Mouse (Mus musculus): ENCODE data around the gene Glis2. TPM values are rescaled to one million over a fixed set of nuclear protein-coding genes. Genes with fewer than 3 reads are reported as not detected.

Glis2 gene
- polyA plus RNA-seq, 1 experiment from 2014 or later, result 23.7 TPM

DNA sequence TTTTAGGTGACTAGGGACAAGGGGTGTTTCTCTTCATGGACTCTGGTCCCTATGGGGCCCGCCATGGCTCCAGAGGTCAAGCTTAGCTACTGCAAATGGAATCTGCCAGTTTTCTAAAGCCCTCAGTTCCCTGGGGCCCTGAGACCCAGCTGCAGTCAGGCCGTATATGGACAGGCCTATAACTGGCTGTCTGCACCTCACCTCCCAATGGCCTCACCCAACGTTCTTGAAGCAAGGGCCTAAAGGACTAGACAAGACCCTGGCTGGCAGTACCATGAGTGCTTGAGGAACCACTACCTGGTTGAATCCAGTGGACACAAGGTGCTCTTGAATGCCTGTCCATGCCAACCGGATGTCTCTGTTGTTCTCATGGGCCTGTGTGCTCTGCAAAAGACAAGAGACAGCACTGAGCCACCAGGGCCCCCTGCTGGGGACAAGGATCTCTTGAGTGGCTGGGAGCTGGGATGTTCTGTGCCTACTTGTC, 60.8 kb downstream of the Glis2 start:
- H3K27ac ChIP-seq (ENCODE audit: low read length), result peak overlapping the region; percentile 51
- 0 out of 2 replicates have a peak, but pooled peaks have one; percentile 24 for ATAC-seq (ENCODE audit: low read depth)
- peaks cover 23% of the 10 kb centered on the region for H3K4me1 ChIP-seq (replicated peaks; ENCODE audit: control insufficient read depth, insufficient read depth, low read length)
- H3K36me3 ChIP-seq (ENCODE audit: control insufficient read depth, insufficient read depth, low read length), result peaks cover 13% of the 10 kb centered on the region; the same call in 1 of the 2 replicates
- no peaks in the 10 kb centered on the region for H3K27me3 ChIP-seq (ENCODE audit: control insufficient read depth, insufficient read depth, low read depth, low read length)
- WGBS, result 55% methylated on average over 4 of the region's 4 CpGs
- H3K9me3 ChIP-seq (ENCODE audit: control insufficient read depth, low read length), result no peaks in the 10 kb centered on the region
- H3K4me2 ChIP-seq (ENCODE audit: low read depth, low read length), result no peak overlapping the region
- H3K9ac ChIP-seq (ENCODE audit: low read length), result no peak overlapping the region
- no peak overlapping the region for H3K4me3 ChIP-seq (ENCODE audit: low read length)

DNA sequence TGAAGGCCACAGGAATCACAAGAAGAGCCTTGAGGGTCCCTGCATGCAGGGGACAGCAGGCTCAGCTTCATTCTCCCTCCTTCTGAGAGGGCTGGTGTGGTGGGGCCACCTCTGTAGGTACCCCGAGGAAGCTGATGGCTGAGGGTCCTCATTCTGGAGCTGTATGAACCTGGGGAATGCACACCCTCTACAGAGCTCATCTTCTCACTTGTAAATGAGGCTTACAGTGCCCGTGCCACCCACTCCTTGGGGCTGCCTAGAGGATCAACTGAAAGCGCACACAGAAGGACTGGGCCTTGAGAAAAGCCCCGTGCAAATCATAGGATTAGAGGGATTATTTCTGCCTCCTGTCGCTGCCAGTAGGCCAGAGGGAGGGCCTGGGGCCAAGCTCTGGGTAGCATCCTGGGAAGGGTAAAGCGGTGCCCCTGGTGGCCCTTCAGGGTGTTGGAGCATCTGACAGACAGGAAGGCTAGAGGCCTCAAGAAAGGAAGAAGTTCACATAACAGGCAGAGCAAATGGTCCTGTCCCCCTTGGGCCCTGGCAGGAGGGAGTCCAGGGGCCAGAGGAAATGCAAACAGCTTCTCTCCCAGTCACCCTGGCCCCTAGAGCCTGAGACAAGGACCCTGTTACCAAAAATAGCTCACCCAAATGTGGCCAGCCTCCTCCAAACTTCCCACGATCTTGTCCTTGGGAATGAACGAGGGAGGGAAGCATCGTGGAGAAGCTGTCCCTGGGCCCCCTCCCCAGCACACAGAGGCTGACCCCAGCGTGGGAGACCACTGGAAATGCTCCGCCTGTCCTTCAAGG, 61.5 kb downstream of the Glis2 start:
- Histone ChIP-seq H3K27me3 (ENCODE audit: control insufficient read depth, insufficient read depth, low read depth, low read length) (no peaks in the 10 kb centered on the region), H3K36me3 (ENCODE audit: control insufficient read depth, insufficient read depth, low read length) (0 out of 2 replicates have a peak, but pooled peaks cover 10% of the 10 kb centered on the region), H3K4me3 (ENCODE audit: low read length) (no peak overlapping the region), H3K4me1 (replicated peaks; ENCODE audit: control insufficient read depth, insufficient read depth, low read length) (peaks cover 23% of the 10 kb centered on the region), H3K4me2 (ENCODE audit: low read depth, low read length) (no peak overlapping the region), H3K27ac (ENCODE audit: low read length) (peak overlapping the region; percentile 51), H3K9ac (ENCODE audit: low read length) (no peak overlapping the region), H3K9me3 (ENCODE audit: control insufficient read depth, low read length) (no peaks in the 10 kb centered on the region)
- 24% methylated on average over 11 of the region's 11 CpGs for WGBS
- peak; percentile 27 for ATAC-seq (ENCODE audit: low read depth)

DNA sequence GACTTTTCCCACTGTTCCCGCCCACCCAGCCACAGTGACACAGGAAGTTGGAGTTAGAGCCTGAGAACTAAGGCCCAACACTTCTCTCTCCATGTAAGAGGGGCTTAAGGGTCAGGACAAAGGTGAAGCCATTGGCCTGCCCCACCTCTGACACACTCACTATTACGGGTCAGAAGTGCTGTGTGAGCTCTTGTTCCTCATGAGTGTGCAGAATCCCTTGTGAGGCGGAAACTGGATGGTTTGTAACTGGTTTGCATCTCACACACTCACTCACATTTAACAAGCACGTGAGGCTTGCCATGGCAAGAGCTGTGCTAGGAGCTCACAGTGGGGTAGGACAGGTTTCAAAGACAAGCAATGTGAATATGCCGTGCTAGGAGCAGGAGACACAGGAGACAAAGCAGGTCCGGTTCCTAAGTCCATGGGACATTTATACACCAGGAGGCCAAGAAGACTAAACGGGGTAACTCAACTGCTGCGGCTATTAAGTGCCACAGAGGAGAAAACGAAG, 62.1 kb downstream of the Glis2 start:
- H3K4me3 ChIP-seq (ENCODE audit: low read length), result no peak overlapping the region
- no peak overlapping the region for H3K4me2 ChIP-seq (ENCODE audit: low read depth, low read length)
- peak; percentile 31; the same call in 1 of the 2 replicates for ATAC-seq (ENCODE audit: low read depth)
- H3K27ac ChIP-seq (ENCODE audit: low read length), result peak overlapping the region; percentile 51
- 55% methylated on average over 9 of the region's 9 CpGs for WGBS
- no peak overlapping the region for H3K9ac ChIP-seq (ENCODE audit: low read length)
- no peaks in the 10 kb centered on the region for H3K9me3 ChIP-seq (ENCODE audit: control insufficient read depth, low read length)
- no peaks in the 10 kb centered on the region for H3K27me3 ChIP-seq (ENCODE audit: control insufficient read depth, insufficient read depth, low read depth, low read length)
- H3K36me3 ChIP-seq (ENCODE audit: control insufficient read depth, insufficient read depth, low read length), result peaks cover 14% of the 10 kb centered on the region
- H3K4me1 ChIP-seq (replicated peaks; ENCODE audit: control insufficient read depth, insufficient read depth, low read length), result peaks cover 21% of the 10 kb centered on the region

DNA sequence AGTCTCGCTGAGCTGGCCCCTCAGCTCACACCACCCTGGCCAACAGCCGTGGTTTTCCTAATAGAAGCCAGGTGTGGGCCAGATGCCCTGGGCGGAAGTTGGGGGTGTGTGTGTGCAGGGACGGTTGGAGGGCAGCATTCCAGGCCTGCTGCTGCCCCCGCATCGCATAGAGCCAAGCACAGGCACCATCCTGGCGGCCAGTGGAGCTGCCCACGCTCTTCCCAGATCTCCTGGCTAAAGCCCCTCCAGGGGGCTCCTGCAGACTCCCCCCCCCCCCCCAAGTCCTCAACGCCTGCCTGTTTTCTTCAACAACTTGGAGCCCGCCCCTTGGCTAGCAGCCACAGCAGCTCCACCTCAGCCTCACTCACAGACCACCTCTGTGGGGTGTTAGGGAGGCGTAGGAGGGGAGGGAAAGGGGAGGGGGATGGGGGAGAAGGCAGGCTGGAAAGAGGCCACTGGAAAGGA, 64.3 kb downstream of the Glis2 start:
- 12% methylated on average over 11 of the region's 11 CpGs for WGBS
- peaks cover 18% of the 10 kb centered on the region for H3K4me1 ChIP-seq (replicated peaks; ENCODE audit: control insufficient read depth, insufficient read depth, low read length)
- H3K9me3 ChIP-seq (ENCODE audit: control insufficient read depth, low read length), result no peaks in the 10 kb centered on the region
- no peak overlapping the region for H3K4me2 ChIP-seq (ENCODE audit: low read depth, low read length)
- peak overlapping the region; percentile 46 for H3K9ac ChIP-seq (ENCODE audit: low read length)
- peak; percentile 54 for ATAC-seq (ENCODE audit: low read depth)
- peak overlapping the region; percentile 76 for H3K27ac ChIP-seq (ENCODE audit: low read length)
- H3K4me3 ChIP-seq (ENCODE audit: low read length), result no peak overlapping the region
- no peaks in the 10 kb centered on the region for H3K27me3 ChIP-seq (ENCODE audit: control insufficient read depth, insufficient read depth, low read depth, low read length)
- peaks cover 7% of the 10 kb centered on the region for H3K36me3 ChIP-seq (ENCODE audit: control insufficient read depth, insufficient read depth, low read length)

DNA sequence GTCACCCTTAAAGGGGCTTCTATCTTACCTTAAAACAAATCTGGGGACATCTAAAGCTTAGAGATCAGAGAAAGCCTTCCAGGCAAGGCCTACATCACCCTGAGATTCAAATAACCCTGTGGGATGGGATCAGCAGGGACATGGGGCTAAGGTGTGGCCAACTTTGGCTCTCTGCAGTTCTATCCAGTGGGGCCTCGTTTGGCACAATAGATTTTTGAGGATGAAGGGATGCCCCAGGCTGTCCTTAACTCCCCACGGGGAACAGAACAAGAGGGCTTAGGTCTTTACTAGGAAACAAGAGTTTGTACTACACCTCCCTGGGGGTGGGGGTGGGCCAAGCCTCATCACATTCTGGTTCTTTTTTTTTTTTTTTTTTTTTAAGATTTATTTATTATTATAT, 64.8 kb downstream of the Glis2 start:
- no peak overlapping the region for H3K4me2 ChIP-seq (ENCODE audit: low read depth, low read length)
- ATAC-seq (ENCODE audit: low read depth), result no peak
- no peak overlapping the region for H3K4me3 ChIP-seq (ENCODE audit: low read length)
- H3K9ac ChIP-seq (ENCODE audit: low read length), result peak overlapping the region; percentile 46
- H3K4me1 ChIP-seq (replicated peaks; ENCODE audit: control insufficient read depth, insufficient read depth, low read length), result peaks cover 18% of the 10 kb centered on the region
- peak overlapping the region; percentile 58; the same call in 1 of the 2 replicates for H3K27ac ChIP-seq (ENCODE audit: low read length)
- no peaks in the 10 kb centered on the region for H3K27me3 ChIP-seq (ENCODE audit: control insufficient read depth, insufficient read depth, low read depth, low read length)
- peaks cover 7% of the 10 kb centered on the region for H3K36me3 ChIP-seq (ENCODE audit: control insufficient read depth, insufficient read depth, low read length)
- no peaks in the 10 kb centered on the region for H3K9me3 ChIP-seq (ENCODE audit: control insufficient read depth, low read length)
- 23% methylated on average over 2 of the region's 2 CpGs for WGBS

DNA sequence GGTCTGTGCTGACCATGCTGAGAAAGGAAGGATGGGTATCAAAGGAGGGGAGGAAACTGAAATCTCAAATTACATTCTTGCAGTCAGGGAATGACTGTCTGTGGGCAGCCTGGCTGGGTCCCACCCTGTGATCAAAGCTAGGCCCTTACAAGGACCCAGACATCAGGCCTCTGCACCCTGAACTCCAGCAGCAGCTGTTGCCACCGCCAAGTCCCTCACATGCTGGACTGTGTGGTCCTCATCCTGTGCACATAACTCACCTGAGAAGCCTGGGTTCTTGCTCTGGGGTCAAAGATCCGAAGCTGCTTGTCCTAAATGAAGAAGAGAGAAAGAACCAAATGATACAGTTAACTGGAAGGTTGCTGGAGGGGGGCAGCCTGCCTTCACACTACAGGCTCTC, 67.1 kb downstream of the Glis2 start:
- no peak for ATAC-seq (ENCODE audit: low read depth)

DNA sequence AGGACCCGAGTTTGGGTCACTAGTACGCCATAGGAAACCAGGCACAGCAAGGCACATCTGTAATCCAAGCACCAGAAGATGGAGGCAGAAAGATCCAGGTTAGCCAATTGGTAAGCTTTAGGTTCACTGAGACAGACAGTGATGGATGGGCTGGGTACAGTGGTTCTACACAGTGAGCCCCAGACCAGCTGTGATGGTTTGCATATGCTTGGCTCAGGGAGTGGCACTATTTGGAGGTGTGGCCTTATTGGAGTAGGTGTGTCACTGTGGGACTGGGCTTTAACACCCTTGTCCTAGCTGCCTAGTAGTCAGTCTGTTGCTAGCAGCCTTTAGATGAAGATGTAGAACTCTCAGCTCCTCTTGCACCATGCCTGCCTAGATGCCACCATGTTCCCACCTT, 69.3 kb downstream of the Glis2 start:
- Histone ChIP-seq H3K4me1 (replicated peaks; ENCODE audit: control insufficient read depth, insufficient read depth, low read length) (peaks cover 7% of the 10 kb centered on the region), H3K27me3 (ENCODE audit: control insufficient read depth, insufficient read depth, low read depth, low read length) (no peaks in the 10 kb centered on the region), H3K36me3 (ENCODE audit: control insufficient read depth, insufficient read depth, low read length) (peaks cover 10% of the 10 kb centered on the region), H3K4me3 (ENCODE audit: low read length) (no peak overlapping the region), H3K9me3 (ENCODE audit: control insufficient read depth, low read length) (no peaks in the 10 kb centered on the region), H3K4me2 (ENCODE audit: low read depth, low read length) (no peak overlapping the region), H3K27ac (ENCODE audit: low read length) (no peak overlapping the region), H3K9ac (ENCODE audit: low read length) (no peak overlapping the region)
- ATAC-seq (ENCODE audit: low read depth), result no peak
- WGBS, result 72% methylated on average over 2 of the region's 2 CpGs

More for the DNA sequence above, 67.1 kb downstream of the Glis2 start:
- H3K9me3 ChIP-seq (ENCODE audit: control insufficient read depth, low read length), result no peaks in the 10 kb centered on the region
- no peak overlapping the region for H3K4me3 ChIP-seq (ENCODE audit: low read length)
- no peak overlapping the region for H3K4me2 ChIP-seq (ENCODE audit: low read depth, low read length)
- peaks cover 10% of the 10 kb centered on the region for H3K4me1 ChIP-seq (replicated peaks; ENCODE audit: control insufficient read depth, insufficient read depth, low read length)
- no peak overlapping the region for H3K9ac ChIP-seq (ENCODE audit: low read length)
- WGBS, result 73% methylated on average over 2 of the region's 2 CpGs
- no peak overlapping the region for H3K27ac ChIP-seq (ENCODE audit: low read length)
- peaks cover 7% of the 10 kb centered on the region for H3K36me3 ChIP-seq (ENCODE audit: control insufficient read depth, insufficient read depth, low read length)
- no peaks in the 10 kb centered on the region for H3K27me3 ChIP-seq (ENCODE audit: control insufficient read depth, insufficient read depth, low read depth, low read length)

DNA sequence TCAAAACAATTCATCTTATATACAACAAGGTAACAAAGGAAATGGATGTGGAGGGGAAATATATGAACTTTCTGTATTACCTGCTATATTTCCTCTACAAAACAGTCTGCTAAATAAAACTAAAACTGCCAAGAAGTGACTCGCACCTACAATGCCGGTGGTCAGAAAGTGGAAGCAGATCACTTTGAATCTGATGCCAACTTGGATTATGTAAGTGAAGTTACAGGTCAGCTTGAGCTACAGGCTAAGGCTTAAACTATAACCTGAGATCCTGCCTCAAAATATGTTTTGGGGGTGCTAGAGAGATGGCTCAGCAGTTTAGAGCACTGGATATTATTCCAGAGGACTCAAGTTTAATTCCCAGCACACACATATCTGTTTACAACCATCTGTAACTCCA, 71.2 kb downstream of the Glis2 start:
- no peaks in the 10 kb centered on the region for H3K9me3 ChIP-seq (ENCODE audit: control insufficient read depth, low read length)
- H3K27me3 ChIP-seq (ENCODE audit: control insufficient read depth, insufficient read depth, low read depth, low read length), result no peaks in the 10 kb centered on the region
- H3K4me1 ChIP-seq (replicated peaks; ENCODE audit: control insufficient read depth, insufficient read depth, low read length), result no peaks in the 10 kb centered on the region
- no peak overlapping the region for H3K27ac ChIP-seq (ENCODE audit: low read length)
- no peak for ATAC-seq (ENCODE audit: low read depth)
- H3K4me3 ChIP-seq (ENCODE audit: low read length), result no peak overlapping the region
- H3K4me2 ChIP-seq (ENCODE audit: low read depth, low read length), result no peak overlapping the region
- 86% methylated on average over 2 of the region's 2 CpGs for WGBS
- peaks cover 11% of the 10 kb centered on the region for H3K36me3 ChIP-seq (ENCODE audit: control insufficient read depth, insufficient read depth, low read length)
- H3K9ac ChIP-seq (ENCODE audit: low read length), result no peak overlapping the region

DNA sequence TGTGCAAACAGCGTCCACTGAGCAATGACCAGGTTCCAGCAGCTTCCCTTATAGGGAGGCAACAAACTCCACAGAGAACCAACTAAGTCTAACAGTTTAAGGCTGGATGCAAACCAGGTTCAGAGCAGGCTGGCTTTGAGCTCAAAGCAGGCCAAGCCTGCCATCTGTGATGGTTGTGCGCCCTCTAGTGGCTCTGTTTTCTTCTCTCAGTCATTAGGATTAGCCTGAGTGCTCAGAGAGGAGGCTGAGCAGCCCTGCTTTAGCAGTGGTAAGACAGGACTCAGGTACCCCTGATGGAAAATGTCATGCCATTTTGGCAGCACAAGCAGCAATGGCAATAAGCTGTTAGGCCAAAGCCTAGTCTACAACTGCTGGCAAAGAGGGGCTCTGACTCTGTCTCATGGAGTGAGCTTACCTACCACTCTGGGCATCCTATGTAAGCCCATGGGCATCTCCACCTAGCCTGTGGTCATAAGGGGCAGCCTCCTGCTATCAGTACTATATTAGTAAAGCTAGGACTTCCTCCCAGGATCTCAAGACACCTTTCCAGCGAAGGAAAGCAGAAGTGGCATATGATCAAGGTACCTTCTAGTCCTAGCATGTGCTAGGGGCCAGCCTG, 72.8 kb downstream of the Glis2 start:
- Histone ChIP-seq H3K9me3 (ENCODE audit: control insufficient read depth, low read length) (no peaks in the 10 kb centered on the region), H3K36me3 (ENCODE audit: control insufficient read depth, insufficient read depth, low read length) (0 out of 2 replicates have a peak, but pooled peaks cover 3% of the 10 kb centered on the region), H3K27me3 (ENCODE audit: control insufficient read depth, insufficient read depth, low read depth, low read length) (no peaks in the 10 kb centered on the region), H3K4me1 (replicated peaks; ENCODE audit: control insufficient read depth, insufficient read depth, low read length) (no peaks in the 10 kb centered on the region), H3K4me2 (ENCODE audit: low read depth, low read length) (no peak overlapping the region), H3K9ac (ENCODE audit: low read length) (no peak overlapping the region), H3K27ac (ENCODE audit: low read length) (no peak overlapping the region), H3K4me3 (ENCODE audit: low read length) (no peak overlapping the region)
- WGBS, result 20% methylated on average over 3 of the region's 3 CpGs
- ATAC-seq (ENCODE audit: low read depth), result peak; percentile 87

All from lung, embryonic 16.5 days (tissue).